In the genomic region with DNA sequence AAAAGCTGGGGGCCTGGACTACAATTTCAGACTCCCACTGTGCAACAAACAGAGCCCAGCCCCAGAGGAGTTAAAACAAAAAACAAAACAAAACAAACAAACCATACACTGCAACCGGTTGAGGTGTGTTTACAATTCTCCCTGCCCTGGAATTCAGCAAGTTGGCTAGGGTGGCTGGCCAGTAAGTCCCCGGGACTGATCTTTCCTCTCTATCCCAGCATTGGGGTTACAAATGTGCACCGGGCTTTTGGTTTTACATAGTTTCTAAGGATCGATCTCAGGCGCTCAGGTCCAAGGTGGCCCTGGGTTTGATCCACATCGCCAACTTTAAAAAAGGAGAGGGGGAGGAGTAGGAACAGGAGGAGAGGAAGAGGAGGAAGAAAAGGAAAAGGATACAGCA, we compare ENCODE assay signal across 9 mouse cellular contexts. TPM values are rescaled to one million over a fixed set of nuclear protein-coding genes. Genes with fewer than 3 reads are reported as not detected.
DNase-seq lines count a peak whose midpoint lies in the region; ATAC-seq and TF ChIP-seq lines count a peak whose summit lies in the region.
"Had no signal": no experiment of that assay in that cellular context is flagged by ENCODE, and none has a peak within 500 bp of the region (broad histone marks: within the 10 kb centered on the region; RNA-seq: fewer than 3 reads in every experiment).

No protein-coding gene starts in this region.

- 37% methylated on average over 6 of the region's 6 CpGs for WGBS in forebrain, embryonic 13.5 days
- 30% methylated on average over 6 of the region's 6 CpGs for WGBS in forebrain, embryonic 11.5 days
- WGBS in lung, embryonic 14.5 days, result 29% methylated on average over 6 of the region's 6 CpGs
- 38% methylated on average over 6 of the region's 6 CpGs for WGBS in liver, embryonic 13.5 days (ENCODE audit: insufficient replicate concordance)
- WGBS in stomach, embryonic 14.5 days, result 25% methylated on average over 6 of the region's 6 CpGs

- H3K27ac ChIP-seq in forebrain, embryonic 13.5 days, result peak overlapping the region; percentile 87
- no peak overlapping the region for H3K27ac ChIP-seq in forebrain, embryonic 11.5 days (ENCODE audit: low read depth, low read length)
- H3K27ac ChIP-seq in lung, embryonic 14.5 days (ENCODE audit: low read depth), result peak overlapping the region; percentile 92; the same call in 1 of the 2 replicates
- H3K27ac ChIP-seq in liver, embryonic 13.5 days, result no peak overlapping the region
- peak overlapping the region; percentile 94 for H3K27ac ChIP-seq in stomach, embryonic 14.5 days (ENCODE audit: low read length)

- H3K36me3 ChIP-seq in forebrain, embryonic 13.5 days (ENCODE audit: poor library complexity, severe bottlenecking), result no peaks in the 10 kb centered on the region
- H3K36me3 ChIP-seq in forebrain, embryonic 11.5 days (ENCODE audit: control insufficient read depth, insufficient read depth, low read length), result no peaks in the 10 kb centered on the region
- no peaks in the 10 kb centered on the region for H3K36me3 ChIP-seq in lung, embryonic 14.5 days (ENCODE audit: insufficient read depth)
- H3K36me3 ChIP-seq in liver, embryonic 13.5 days, result no peaks in the 10 kb centered on the region
- no peaks in the 10 kb centered on the region for H3K36me3 ChIP-seq in stomach, embryonic 14.5 days (ENCODE audit: control insufficient read depth, insufficient read depth, low read length)

- no peak overlapping the region for H3K4me3 ChIP-seq in forebrain, embryonic 13.5 days
- H3K4me3 ChIP-seq in forebrain, embryonic 11.5 days (ENCODE audit: low read depth, low read length), result no peak overlapping the region
- no peak overlapping the region for H3K4me3 ChIP-seq in lung, embryonic 14.5 days (ENCODE audit: low read depth, low read length)
- H3K4me3 ChIP-seq in liver, embryonic 13.5 days (replicated peaks), result no peak overlapping the region
- H3K4me3 ChIP-seq in stomach, embryonic 14.5 days (ENCODE audit: low read depth, low read length), result no peak overlapping the region

- no peak overlapping the region for H3K4me2 ChIP-seq in forebrain, embryonic 13.5 days
- H3K4me2 ChIP-seq in forebrain, embryonic 11.5 days (ENCODE audit: low read depth, low read length, severe bottlenecking), result no peak overlapping the region
- peak overlapping the region; percentile 84; the same call in 1 of the 2 replicates for H3K4me2 ChIP-seq in lung, embryonic 14.5 days
- H3K4me2 ChIP-seq in liver, embryonic 13.5 days, result peak overlapping the region; percentile 83; the same call in 1 of the 2 replicates
- peak overlapping the region; percentile 52; the same call in 1 of the 2 replicates for H3K4me2 ChIP-seq in stomach, embryonic 14.5 days (replicated peaks; ENCODE audit: low read depth, low read length)

- H3K27me3 ChIP-seq in forebrain, embryonic 13.5 days, result peaks cover 9% of the 10 kb centered on the region
- no peaks in the 10 kb centered on the region for H3K27me3 ChIP-seq in forebrain, embryonic 11.5 days (ENCODE audit: control insufficient read depth, insufficient read depth, low read length)
- no peaks in the 10 kb centered on the region for H3K27me3 ChIP-seq in lung, embryonic 14.5 days (ENCODE audit: insufficient read depth, low read length)
- H3K27me3 ChIP-seq in liver, embryonic 13.5 days, result no peaks in the 10 kb centered on the region
- H3K27me3 ChIP-seq in stomach, embryonic 14.5 days (ENCODE audit: control insufficient read depth, insufficient read depth, low read length), result no peaks in the 10 kb centered on the region

- DNase-seq in forebrain, embryonic 11.5 days (ENCODE audit: low spot score), result no peak
- no peak for DNase-seq in lung, embryonic 14.5 days
- DNase-seq in lung, postnatal 25 days (ENCODE audit: low spot score), result no peak
- DNase-seq in liver, embryonic 13.5 days, result no peak
- no peak for DNase-seq in right cerebral cortex, postnatal 36 days (ENCODE audit: low spot score in 2 of 2)
- DNase-seq: thymus, postnatal 14 days had no signal

- TF ChIP-seq CTCF in lung, embryonic 14.5 days (IDR thresholded peaks at IDR 0.05; ENCODE audit: low read depth), result no peak

- no peak overlapping the region for H3K9ac ChIP-seq in forebrain, embryonic 13.5 days
- no peak overlapping the region for H3K9ac ChIP-seq in forebrain, embryonic 11.5 days (ENCODE audit: low read length)
- H3K9ac ChIP-seq in lung, embryonic 14.5 days, result no peak overlapping the region
- H3K9ac ChIP-seq in liver, embryonic 13.5 days, result no peak overlapping the region
- no peak overlapping the region for H3K9ac ChIP-seq in stomach, embryonic 14.5 days (replicated peaks; ENCODE audit: low read depth, low read length)

- H3K4me1 ChIP-seq in forebrain, embryonic 13.5 days, result 0 out of 2 replicates have a peak, but pooled peaks cover 8% of the 10 kb centered on the region
- H3K4me1 ChIP-seq in forebrain, embryonic 11.5 days (replicated peaks; ENCODE audit: control insufficient read depth, insufficient read depth, low read length), result peaks cover 3% of the 10 kb centered on the region; the same call in 1 of the 2 replicates
- H3K4me1 ChIP-seq in lung, embryonic 14.5 days (ENCODE audit: insufficient read depth), result no peaks in the 10 kb centered on the region
- H3K4me1 ChIP-seq in liver, embryonic 13.5 days (replicated peaks), result peaks cover 20% of the 10 kb centered on the region
- no peaks in the 10 kb centered on the region for H3K4me1 ChIP-seq in stomach, embryonic 14.5 days (ENCODE audit: control insufficient read depth, insufficient read depth, low read length)

- no peak for ATAC-seq in forebrain, embryonic 13.5 days
- no peak for ATAC-seq in forebrain, embryonic 11.5 days (replicated peaks; ENCODE audit: low FRiP score)
- no peak for ATAC-seq in lung, embryonic 14.5 days (ENCODE audit: insufficient read depth)
- no peak for ATAC-seq in liver, embryonic 13.5 days (ENCODE audit: low read depth)
- ATAC-seq in stomach, embryonic 14.5 days (ENCODE audit: insufficient number of reproducible peaks, insufficient read depth, low FRiP score, low read depth), result no peak
- no peak for ATAC-seq in megakaryocyte-erythroid progenitor cell, adult 5-6 weeks (replicated peaks; ENCODE audit: low FRiP score, low TSS enrichment, poor library complexity, severe bottlenecking)

- no peaks in the 10 kb centered on the region for H3K9me3 ChIP-seq in forebrain, embryonic 13.5 days (replicated peaks)
- no peaks in the 10 kb centered on the region for H3K9me3 ChIP-seq in forebrain, embryonic 11.5 days (ENCODE audit: control insufficient read depth, low read length)
- H3K9me3 ChIP-seq in lung, embryonic 14.5 days (ENCODE audit: low read depth, low read length), result no peaks in the 10 kb centered on the region
- H3K9me3 ChIP-seq in liver, embryonic 13.5 days (replicated peaks), result no peaks in the 10 kb centered on the region
- H3K9me3 ChIP-seq in stomach, embryonic 14.5 days (ENCODE audit: control insufficient read depth, low read depth, low read length), result no peaks in the 10 kb centered on the region

RNA-seq across cellular contexts. Expression of gene Zfp266, which starts 22.3 kb away (rescaled TPM):
- 158 TPM in 2 replicates for polyA plus RNA-seq in forebrain, embryonic 13.5 days (2015; fragmentation: Nextera tagmentation; extraction: Ambion mirVana)
- polyA plus RNA-seq in forebrain, embryonic 11.5 days (2014; fragmentation: Nextera tagmentation; extraction: Ambion mirVana), result 142 and 161 TPM in 2 replicates
- polyA plus RNA-seq in lung, embryonic 14.5 days (2014; fragmentation: Nextera tagmentation; extraction: Ambion mirVana), result 99.6 and 107 TPM in 2 replicates
- 16.0 and 17.7 TPM in 2 replicates for polyA plus RNA-seq in liver, embryonic 13.5 days (2015; fragmentation: Nextera tagmentation; extraction: Ambion mirVana)
- polyA plus RNA-seq in stomach, embryonic 14.5 days (2014; fragmentation: Nextera tagmentation; extraction: Ambion mirVana), result 94.0 and 94.9 TPM in 2 replicates
- 48.4 and 54.9 TPM in 2 replicates for total RNA-seq in megakaryocyte-erythroid progenitor cell, adult 5-6 weeks (2014; fragmentation: Nextera tagmentation)
- total RNA-seq in megakaryocyte-erythroid progenitor cell, adult 5-6 weeks (2017), result 46.8 and 47.2 TPM in 2 replicates

RNA-seq across cellular contexts. Expression of gene Zfp846, which starts 37.6 kb away (rescaled TPM):
- 37.0 and 37.1 TPM in 2 replicates for polyA plus RNA-seq in forebrain, embryonic 13.5 days (2015; fragmentation: Nextera tagmentation; extraction: Ambion mirVana)
- polyA plus RNA-seq in forebrain, embryonic 11.5 days (2014; fragmentation: Nextera tagmentation; extraction: Ambion mirVana), result 22.2 and 24.4 TPM in 2 replicates
- 20.5 and 22.1 TPM in 2 replicates for polyA plus RNA-seq in lung, embryonic 14.5 days (2014; fragmentation: Nextera tagmentation; extraction: Ambion mirVana)
- polyA plus RNA-seq in liver, embryonic 13.5 days (2015; fragmentation: Nextera tagmentation; extraction: Ambion mirVana), result 2.3 and 3.0 TPM in 2 replicates
- 20.9 and 28.6 TPM in 2 replicates for polyA plus RNA-seq in stomach, embryonic 14.5 days (2014; fragmentation: Nextera tagmentation; extraction: Ambion mirVana)
- total RNA-seq in megakaryocyte-erythroid progenitor cell, adult 5-6 weeks (2014; fragmentation: Nextera tagmentation), result 7.8 and 10.1 TPM in 2 replicates
- 6.6 and 8.8 TPM in 2 replicates for total RNA-seq in megakaryocyte-erythroid progenitor cell, adult 5-6 weeks (2017)

RNA-seq across cellular contexts. Expression of gene Zfp426, which starts 51.0 kb away (rescaled TPM):
- 30.1 and 35.2 TPM in 2 replicates for polyA plus RNA-seq in forebrain, embryonic 13.5 days (2015; fragmentation: Nextera tagmentation; extraction: Ambion mirVana)
- 29.1 and 35.4 TPM in 2 replicates for polyA plus RNA-seq in forebrain, embryonic 11.5 days (2014; fragmentation: Nextera tagmentation; extraction: Ambion mirVana)
- polyA plus RNA-seq in lung, embryonic 14.5 days (2014; fragmentation: Nextera tagmentation; extraction: Ambion mirVana), result 23.6 and 26.6 TPM in 2 replicates
- 6.7 and 7.9 TPM in 2 replicates for polyA plus RNA-seq in liver, embryonic 13.5 days (2015; fragmentation: Nextera tagmentation; extraction: Ambion mirVana)
- 25.2 and 27.5 TPM in 2 replicates for polyA plus RNA-seq in stomach, embryonic 14.5 days (2014; fragmentation: Nextera tagmentation; extraction: Ambion mirVana)
- total RNA-seq in megakaryocyte-erythroid progenitor cell, adult 5-6 weeks (2014; fragmentation: Nextera tagmentation), result 15.2 and 19.6 TPM in 2 replicates
- 15.0 and 22.3 TPM in 2 replicates for total RNA-seq in megakaryocyte-erythroid progenitor cell, adult 5-6 weeks (2017)

Comparison
In these comparisons a context has a peak if more than half of its experiments do, and no peak if none do; other contexts are left out.
1. H3K27ac ChIP-seq: peak in forebrain, embryonic 13.5 days (single experiment), lung, embryonic 14.5 days (single experiment) and stomach, embryonic 14.5 days (single experiment); none in forebrain, embryonic 11.5 days (single experiment) and liver, embryonic 13.5 days (single experiment).
2. H3K4me2 ChIP-seq: peak in lung, embryonic 14.5 days (single experiment), liver, embryonic 13.5 days (single experiment) and stomach, embryonic 14.5 days (single experiment); none in forebrain, embryonic 13.5 days (single experiment) and forebrain, embryonic 11.5 days (single experiment).